Mouse (Mus musculus): ENCODE data around the gene Nt5c2.

GRCm38 (mm10) chr19:46962841-46963240 is 52.1 kb downstream of the Nt5c2 start:
- no peak for TF ChIP-seq POLR2AphosphoS5 (IDR thresholded peaks at IDR 0.05; ENCODE audit: insufficient replicate concordance, low read depth, low read length)
- no peak for TF ChIP-seq GATA1 (IDR thresholded peaks at IDR 0.05; ENCODE audit: borderline replicate concordance, low read length)
- no peak for TF ChIP-seq CTCF (IDR thresholded peaks at IDR 0.05; ENCODE audit: low read depth, low read length)
- TF ChIP-seq TAL1 (conservative IDR thresholded peaks at IDR 0.05; ENCODE audit: low read depth, low read length) = no peak
- no peak for TF ChIP-seq GATA2 (IDR thresholded peaks at IDR 0.05; ENCODE audit: borderline replicate concordance, low read depth, low read length)
